Mouse (Mus musculus) layer of hippocampus, postnatal 25 days (tissue): ENCODE measurements around the gene Ctsa. TPM values are rescaled to one million over a fixed set of nuclear protein-coding genes. Genes with fewer than 3 reads are reported as not detected.
"Not testable (repeated sequence)": the region's sequence is repeated elsewhere in the genome, so short reads cannot be mapped to it uniquely, and the experiment has no call there.

ENCODE experiments used
- DNase-seq, 2 experiments: peaks; one replicate each; pipeline ENCODE4 v3.0.0; 2022; ENCODE audit warnings: mixed read lengths in 2 of 2, low spot score in 1 of 2; ENCODE audit errors: extremely low spot score in 1 of 2
- total RNA-seq, 2 experiments: library from RNA; stranded (reverse); gene quantifications; 2 replicates each; pipeline ENCODE4 v1.2.3; 2021

Ctsa gene
- total RNA-seq, 2 experiments from 2014 or later: 93.3 to 106 TPM

GRCm38 (mm10) chr2:164873621-164874020 lies 40.9 kb downstream of the Ctsa start:
- DNase-seq: no peak

DNA sequence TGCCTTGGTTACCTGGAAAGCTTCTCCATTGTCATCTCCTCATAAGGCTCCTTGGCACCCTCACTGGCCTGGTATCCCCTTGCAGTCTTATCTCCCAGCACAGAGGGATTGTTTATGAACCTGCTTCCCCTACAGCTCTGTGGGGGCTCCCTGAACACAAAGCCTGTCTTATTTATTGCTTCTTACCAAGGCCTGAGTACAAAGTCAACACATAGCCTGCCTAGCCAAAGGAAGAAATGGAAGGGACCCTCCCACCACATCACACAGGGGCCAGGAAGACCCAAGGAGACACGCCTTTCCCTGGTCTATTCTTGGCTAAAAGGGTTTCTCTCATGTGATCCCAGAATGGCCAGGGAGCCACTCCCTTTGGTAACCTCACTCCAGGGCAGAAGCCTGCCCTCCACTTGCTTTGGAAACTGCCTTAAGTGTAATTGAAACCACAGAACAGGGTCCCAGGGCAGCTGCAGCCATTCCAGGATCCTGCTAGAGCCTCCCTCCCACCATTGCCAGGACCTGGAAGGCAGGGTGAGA lies 41.6 kb downstream of the Ctsa start:
- DNase-seq: no peak

GRCm38 (mm10) chr2:164875648-164876047 lies 43.0 kb downstream of the Ctsa start:
- not testable (repeated sequence) for DNase-seq

DNA sequence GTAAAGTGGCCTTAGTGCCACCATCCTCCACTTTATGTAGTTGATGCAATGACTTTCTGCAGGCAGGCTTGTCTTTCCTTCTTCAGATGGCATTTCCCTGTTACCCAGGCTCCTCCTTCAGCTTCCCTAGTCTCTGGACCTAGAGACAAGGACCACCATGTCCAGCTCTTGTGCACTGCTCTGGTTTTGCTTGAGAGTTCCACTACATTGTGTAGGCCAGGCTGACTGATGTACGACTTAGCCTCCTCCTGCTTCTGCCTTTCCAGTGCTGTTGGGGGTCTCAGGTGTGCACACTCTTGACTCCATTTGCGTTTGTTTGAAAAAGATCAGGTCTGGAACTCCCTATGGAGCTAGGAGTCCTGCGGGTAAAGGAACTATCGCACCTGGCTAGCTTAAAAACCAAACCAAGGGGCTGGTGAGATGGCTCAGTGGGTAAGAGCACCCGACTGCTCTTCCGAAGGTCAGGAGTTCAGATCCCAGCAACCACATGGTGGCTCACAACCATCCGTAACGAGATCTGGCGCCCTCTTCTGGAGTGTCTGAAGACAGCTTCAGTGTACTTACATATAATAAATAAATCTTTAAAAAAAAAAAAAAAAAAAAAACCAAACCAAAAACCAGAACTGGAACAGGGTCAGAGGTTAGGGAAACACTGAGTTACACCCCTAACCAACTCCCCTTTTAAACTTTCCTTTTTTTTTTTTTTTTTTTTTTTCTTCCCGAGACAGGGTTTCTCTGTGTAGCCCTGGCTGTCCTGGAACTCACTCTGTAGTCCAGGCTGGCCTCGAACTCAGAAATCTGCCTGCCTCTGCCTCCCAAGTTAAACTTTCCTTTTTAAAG lies 44.9 kb downstream of the Ctsa start:
- not testable (repeated sequence) for DNase-seq

DNA sequence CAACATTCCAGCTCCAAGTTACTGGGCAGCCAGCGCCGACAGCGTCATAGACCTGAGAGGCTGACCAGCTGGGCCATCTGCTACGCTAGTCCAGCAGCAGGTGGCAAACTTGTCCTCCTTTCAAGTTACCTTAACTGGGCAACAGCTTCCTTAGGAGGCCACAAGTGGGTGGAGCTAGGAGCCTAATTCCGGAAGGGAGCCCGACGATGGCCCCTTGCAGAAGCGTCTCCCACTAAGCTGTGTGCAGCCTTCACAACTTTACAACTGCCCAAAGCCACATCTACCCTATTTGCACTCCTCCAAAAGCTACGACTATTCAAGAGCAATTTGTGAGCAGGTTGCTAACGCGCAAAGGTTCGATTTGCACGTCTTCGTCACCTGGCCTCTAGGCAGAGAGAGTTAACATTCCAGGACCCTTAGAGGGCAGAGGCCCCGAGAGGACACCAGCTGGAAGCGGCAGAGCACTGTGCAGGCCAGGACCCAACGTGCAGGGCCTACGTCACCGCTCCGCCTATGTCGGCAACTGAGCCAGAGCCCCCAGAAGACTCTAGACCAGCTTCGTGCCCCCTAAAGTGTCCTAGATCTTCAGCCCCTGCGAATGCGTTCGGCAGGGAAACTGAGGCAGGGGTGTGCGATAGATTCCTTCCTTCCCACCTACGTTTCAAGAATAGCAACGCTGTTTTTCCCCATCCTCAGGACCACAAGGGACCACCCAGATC lies 46.0 kb downstream of the Ctsa start:
- DNase-seq: peak in 1 of 2 experiments; percentile 25

DNA sequence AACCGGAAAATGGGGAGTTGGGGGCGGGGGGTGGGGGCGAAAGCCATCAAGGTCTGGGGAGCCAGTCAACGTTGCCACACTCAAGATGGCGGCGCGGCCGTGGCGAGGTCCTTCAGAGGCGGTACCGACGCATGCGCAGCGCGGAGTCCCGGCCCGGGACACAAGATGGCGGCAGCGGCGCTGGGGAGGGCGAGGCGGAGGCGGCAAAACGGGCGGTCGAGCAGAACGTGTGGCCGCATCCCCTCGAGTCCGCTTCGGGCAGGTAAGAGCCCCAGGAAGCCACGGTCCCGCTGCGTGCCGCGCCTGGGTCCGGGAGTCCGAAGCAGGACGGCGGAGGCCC lies 46.5 kb downstream of the Ctsa start, which contains the start of gene Pcif1:
Gene Pcif1, plus strand, starts transcription at position 77 of the 340 bp plus-strand sequence.
- DNase-seq: peak in 1 of 2 experiments; percentile 93

- DNase-seq: peak; percentile 83 to 91
Observed at GRCm38 (mm10) chr2:164879568-164880277, 47.0 kb downstream of the Ctsa start.

DNA sequence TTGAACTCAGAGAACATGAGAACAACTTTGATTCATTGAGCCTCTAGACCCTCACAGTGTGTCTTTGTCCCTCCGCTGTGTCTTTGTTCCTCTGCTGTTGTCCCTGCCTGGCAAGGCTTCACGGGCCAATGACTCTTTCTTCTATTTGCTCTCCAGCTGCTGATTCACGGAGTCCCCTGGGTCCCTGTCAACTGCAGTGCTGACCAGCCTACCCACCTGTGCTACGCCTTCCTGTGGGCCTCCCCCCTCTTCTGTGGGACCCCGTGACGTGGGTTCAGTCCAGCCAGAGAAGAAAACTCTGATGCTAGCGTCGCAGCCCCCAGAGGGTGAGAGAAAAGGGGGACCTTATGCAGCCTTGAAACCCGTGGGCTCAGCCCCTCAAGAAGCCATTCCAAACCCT lies 49.9 kb downstream of the Ctsa start:
- no peak for DNase-seq

DNA sequence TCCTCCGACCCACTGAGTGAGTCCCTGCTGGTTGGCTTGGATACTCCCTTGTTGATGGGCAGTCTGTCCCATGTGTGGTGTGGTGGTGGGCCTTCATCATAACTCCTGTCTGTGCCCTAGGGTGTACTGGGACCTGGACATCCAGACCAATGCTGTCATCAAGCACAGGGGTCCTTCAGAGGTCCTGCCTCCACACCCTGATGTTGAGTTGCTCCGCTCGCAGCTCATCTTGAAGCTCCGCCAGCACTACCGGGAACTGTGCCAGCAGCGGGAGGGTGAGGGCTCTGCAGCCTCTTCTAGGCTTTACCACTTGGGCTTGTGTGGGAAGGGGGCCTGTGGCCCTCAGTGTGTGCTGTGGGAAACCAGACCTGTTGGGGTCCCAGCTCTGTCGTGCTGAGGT lies 53.1 kb downstream of the Ctsa start:
- DNase-seq: peak; percentile 76 to 93

GRCm38 (mm10) chr2:164886617-164887016 lies 53.9 kb downstream of the Ctsa start:
- no peak for DNase-seq

GRCm38 (mm10) chr2:164888996-164889395 lies 56.3 kb downstream of the Ctsa start:
- DNase-seq: no peak

GRCm38 (mm10) chr2:164889960-164890359 lies 57.3 kb downstream of the Ctsa start:
- DNase-seq: no peak

Other genes with a start within 250 kb of the Ctsa start
- not detected for gene Wfdc6a, start 247.4 kb upstream of the Ctsa start, total RNA-seq
- gene Eppin, start 239.3 kb upstream of the Ctsa start, total RNA-seq: not detected
- not detected for gene Wfdc6b, start 219.4 kb upstream of the Ctsa start, total RNA-seq
- gene Wfdc8, start 219.2 kb upstream of the Ctsa start, total RNA-seq: not detected
- not detected for gene Wfdc16, start 194.1 kb upstream of the Ctsa start, total RNA-seq
- gene Wfdc10, start 176.8 kb upstream of the Ctsa start, total RNA-seq: not detected
- not detected for gene Wfdc9, start 176.3 kb upstream of the Ctsa start, total RNA-seq
- not detected for gene Wfdc11, start 158.8 kb upstream of the Ctsa start, total RNA-seq
- gene Wfdc13, start 147.8 kb upstream of the Ctsa start, total RNA-seq: not detected
- not detected for gene Spint4, start 134.4 kb upstream of the Ctsa start, total RNA-seq
- not detected for gene Spint5, start 117.6 kb upstream of the Ctsa start, total RNA-seq
- gene Wfdc3, start 86.9 kb upstream of the Ctsa start, total RNA-seq: 1 to 10 TPM in 1 of 2 experiments, under 1 TPM in 1; 0.89 to 1.0 TPM
- 10 to 100 TPM; 37.0 TPM for gene Dnttip1, start 86.9 kb upstream of the Ctsa start, total RNA-seq
- 1 to 10 TPM in 1 of 2 experiments, not detected in 1; 1.2 TPM for gene Ube2c, start 63.0 kb upstream of the Ctsa start, total RNA-seq
- gene Tnnc2, start 52.9 kb upstream of the Ctsa start, total RNA-seq: not detected
- gene Snx21, start 47.0 kb upstream of the Ctsa start, total RNA-seq: 10 to 100 TPM; 38.0 to 45.8 TPM
- gene Acot8, start 28.0 kb upstream of the Ctsa start, total RNA-seq: 10 to 100 TPM; 24.3 to 25.4 TPM
- gene Zswim3, start 27.8 kb upstream of the Ctsa start, total RNA-seq: 1 to 10 TPM; 7.8 to 9.3 TPM
- 10 to 100 TPM; 22.7 to 22.9 TPM for gene Zswim1, start 10.2 kb upstream of the Ctsa start, total RNA-seq
- gene Spata25, start 4.3 kb upstream of the Ctsa start, total RNA-seq: not detected
- gene Neurl2, start 583 bp downstream of the Ctsa start, total RNA-seq: 1 to 10 TPM; 3.4 to 4.6 TPM
- 10 to 100 TPM; 68.8 to 73.7 TPM for gene Pltp, start 24.8 kb downstream of the Ctsa start, total RNA-seq
- 10 to 100 TPM; 40.4 to 47.2 TPM for gene Pcif1, start 46.4 kb downstream of the Ctsa start, total RNA-seq
- gene Zfp335, start 78.9 kb downstream of the Ctsa start, total RNA-seq: 10 to 100 TPM; 23.3 to 29.1 TPM
- gene Mmp9, start 107.9 kb downstream of the Ctsa start, total RNA-seq: 1 to 10 TPM; 1.5 to 1.8 TPM
- 100 to 1,000 TPM; 366 to 382 TPM for gene Slc12a5, start 127.9 kb downstream of the Ctsa start, total RNA-seq
- gene Ncoa5, start 202.0 kb downstream of the Ctsa start, total RNA-seq: 10 to 100 TPM; 50.2 to 56.1 TPM
- gene Cd40, start 222.8 kb downstream of the Ctsa start, total RNA-seq: 1 to 10 TPM in 1 of 2 experiments, under 1 TPM in 1; 0.66 to 1.6 TPM